Mouse (Mus musculus) urinary bladder, postnatal 25 days (tissue): Measurements from ENCODE around the gene Fh1.

Experiments used
- DNase-seq: peaks from one replicate; pipeline ENCODE4 v3.0.0; 2022; ENCODE audit warnings: low spot score

Fh1 gene

DNA sequence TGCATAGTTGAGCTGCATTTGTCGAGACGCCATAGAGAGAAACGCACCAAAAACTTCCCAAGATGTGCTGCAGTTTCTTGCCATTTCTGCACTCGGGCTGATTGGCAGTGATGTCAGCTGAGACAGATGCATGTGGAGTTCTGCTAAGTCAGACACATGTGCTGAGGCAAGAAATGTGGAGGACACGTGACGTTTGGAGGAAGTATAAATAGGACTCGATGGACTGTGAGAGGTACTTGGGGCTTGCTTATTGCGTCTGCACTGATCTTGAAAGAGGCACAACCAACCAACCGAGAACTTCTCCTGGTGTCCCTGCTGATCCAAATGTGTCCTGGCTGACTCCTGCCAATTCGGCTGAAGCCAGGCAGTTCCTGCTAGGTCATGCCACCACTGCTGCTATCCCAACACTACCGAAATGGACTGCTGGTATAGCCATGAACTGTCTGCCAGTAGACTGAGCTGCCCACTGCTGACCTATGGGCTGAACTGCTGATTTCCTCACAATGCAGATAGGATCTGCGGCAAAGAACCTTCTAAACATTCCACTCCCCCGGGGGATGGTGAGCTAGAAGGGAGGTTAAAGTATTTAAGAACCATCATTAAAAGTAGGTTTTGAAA is 5.5 kb downstream of the Fh1 start, which contains the start of gene Kmo:
TSS of gene Kmo (plus strand) at position 568 of the 618 bp plus-strand sequence.
- no peak for DNase-seq

DNA sequence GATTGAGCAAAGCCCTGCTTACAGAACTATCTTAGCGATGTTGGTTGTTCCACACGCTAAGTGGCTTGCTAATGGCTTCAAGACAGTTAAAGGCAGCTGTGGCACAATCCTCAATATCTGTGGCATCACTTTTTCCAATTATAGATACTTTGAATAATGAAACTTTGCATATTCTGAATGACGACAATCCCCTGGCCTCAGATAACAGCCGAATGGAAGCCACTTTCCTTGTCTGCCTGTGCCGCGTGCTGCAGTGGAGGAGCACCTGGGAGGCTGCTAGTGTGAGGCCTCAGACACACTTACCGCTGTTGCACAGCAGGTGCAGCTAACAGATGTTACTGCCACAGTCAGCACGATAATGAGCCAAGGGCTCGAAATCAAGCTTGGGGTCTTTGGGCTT is 10.4 kb downstream of the Fh1 start:
- DNase-seq: no peak

- no peak for DNase-seq
Measured at GRCm38 (mm10) chr1:175608708-175609107, 16.7 kb downstream of the Fh1 start.

DNA sequence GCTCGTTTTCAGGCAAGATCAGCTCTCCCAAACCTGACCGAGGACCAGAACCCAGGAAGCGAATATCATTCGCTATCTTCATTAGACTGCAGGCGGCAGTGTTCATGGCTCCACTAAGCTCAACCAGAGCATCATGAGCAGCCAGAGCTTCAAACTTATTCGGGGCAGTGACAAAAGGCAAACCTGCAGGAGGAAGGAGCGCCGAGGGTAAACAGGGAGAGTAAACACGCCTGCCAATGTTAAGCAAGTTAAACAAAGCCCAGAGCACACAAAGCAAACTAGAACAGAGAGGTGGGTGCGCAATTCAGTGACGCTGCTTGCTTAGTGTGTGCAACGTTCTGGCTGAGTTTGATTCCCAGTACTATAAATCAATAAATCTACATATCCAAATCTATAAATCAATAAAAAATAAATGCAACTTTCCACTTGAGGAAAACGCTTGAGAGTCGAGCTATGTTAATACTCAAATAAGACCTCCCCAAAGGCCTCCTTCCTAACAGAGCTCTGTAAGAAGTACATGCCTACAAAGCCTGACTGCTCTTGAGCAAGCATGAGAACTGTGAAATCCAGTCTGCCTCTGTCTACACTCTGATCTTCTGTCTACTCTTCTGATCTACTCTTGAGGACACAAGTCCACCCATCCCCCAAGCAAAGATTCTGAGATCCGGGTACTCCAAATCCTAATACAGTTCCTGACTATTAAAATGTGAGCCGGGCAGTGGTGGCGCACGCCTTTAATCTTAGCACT is 17.4 kb downstream of the Fh1 start:
- no peak for DNase-seq

- DNase-seq: no peak
Measured at GRCm38 (mm10) chr1:175607308-175607707, 18.1 kb downstream of the Fh1 start.

DNA sequence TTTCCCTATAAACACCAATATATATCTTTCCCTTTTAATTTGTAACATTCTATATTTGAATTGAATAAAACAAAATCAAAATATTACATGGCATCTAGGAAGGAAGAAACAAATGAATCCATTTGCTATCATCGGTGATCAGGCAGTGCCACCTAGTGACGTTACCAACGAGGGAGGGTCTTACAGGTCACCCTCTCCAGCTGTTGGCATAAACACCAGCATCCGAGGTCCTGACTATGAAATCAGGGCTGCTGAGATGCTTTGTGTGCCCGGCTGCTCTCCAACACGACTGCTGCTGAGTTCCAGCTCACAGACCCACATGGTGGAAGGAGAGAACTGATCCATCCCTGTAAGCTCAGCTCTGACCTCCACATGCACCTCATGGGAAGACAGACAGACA is 22.0 kb downstream of the Fh1 start:
- no peak for DNase-seq

- DNase-seq: no peak
Measured at GRCm38 (mm10) chr1:175602231-175602630, 23.2 kb downstream of the Fh1 start.

GRCm38 (mm10) chr1:175592832-175593231 is 32.6 kb downstream of the Fh1 start:
- no peak for DNase-seq

- no peak for DNase-seq
Measured at GRCm38 (mm10) chr1:175586656-175587055, 38.8 kb downstream of the Fh1 start.

GRCm38 (mm10) chr1:175585267-175585666 is 40.2 kb downstream of the Fh1 start:
- DNase-seq: no peak

- no peak for DNase-seq
Measured at GRCm38 (mm10) chr1:175582799-175583198, 42.6 kb downstream of the Fh1 start.

DNA sequence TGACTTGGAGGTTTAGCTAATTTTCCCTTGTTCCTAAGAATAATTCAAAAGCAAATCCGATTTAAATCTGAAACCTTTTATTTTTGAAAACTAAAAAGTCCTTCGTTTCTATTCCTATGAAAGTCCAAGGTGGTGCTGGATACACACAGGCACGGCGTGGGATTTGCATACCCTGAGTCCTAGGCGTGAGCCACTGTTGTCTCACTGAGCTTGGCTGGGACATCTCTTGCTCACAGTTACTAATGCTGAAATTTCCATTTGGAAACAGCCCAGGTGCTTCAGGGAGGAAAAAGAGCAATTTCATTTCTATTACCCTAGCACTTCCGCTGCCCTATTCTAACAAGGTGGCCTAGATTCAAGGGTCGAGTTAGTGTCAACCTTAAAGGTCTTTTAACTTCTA is 45.1 kb downstream of the Fh1 start:
- no peak for DNase-seq

GRCm38 (mm10) chr1:175579598-175580235 is 45.7 kb downstream of the Fh1 start:
- DNase-seq: no peak

DNA sequence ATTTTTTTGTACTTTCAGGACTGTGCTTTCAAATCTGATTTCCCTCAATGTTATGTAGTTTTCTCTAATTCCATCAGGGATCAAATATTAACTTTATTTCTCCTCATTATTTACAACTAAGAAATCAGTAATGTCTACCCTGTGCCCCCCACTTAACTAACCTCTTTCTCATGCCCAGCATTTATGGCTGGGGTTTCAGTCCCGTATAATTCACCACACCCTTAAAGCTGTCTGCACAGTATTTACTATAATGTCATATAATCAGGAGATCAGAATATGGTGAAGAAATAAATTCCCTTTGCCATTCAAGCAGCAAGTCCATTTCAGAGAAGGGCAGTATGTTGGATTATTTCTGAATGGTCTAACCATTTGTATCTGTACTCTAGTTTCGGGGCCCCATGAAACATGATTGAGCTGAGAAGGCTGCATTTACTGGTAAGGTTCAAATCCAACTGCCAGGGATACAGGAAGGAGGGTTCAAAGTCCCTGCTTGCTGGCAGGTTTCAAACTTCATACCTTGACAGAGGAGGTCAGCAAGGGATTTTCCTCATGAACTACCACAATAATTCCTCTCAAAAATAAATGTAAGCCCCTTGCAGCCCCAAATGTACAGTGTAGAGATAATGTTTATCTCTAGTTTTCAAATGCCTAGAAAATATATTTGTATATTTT is 46.9 kb downstream of the Fh1 start:
- no peak for DNase-seq

DNA sequence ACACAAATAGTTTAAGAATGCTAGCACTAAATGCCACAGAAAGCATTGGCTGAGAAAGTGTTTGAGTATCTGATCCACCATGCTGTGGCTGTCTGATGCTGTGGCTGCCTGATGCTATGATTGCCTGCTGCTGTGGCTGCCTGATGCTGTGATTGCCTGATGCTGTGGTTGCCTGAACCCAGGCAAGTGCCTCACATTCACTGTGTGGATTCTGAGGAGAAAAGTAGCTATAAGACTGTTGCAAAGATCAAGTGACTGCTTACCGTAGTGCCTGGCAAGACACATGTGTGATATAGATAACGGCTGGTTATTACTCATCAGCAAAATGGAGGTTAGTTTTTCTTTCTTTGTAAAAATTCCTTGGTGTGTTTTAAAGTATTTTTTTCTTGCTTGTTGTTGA is 51.3 kb downstream of the Fh1 start:
- DNase-seq: no peak

DNA sequence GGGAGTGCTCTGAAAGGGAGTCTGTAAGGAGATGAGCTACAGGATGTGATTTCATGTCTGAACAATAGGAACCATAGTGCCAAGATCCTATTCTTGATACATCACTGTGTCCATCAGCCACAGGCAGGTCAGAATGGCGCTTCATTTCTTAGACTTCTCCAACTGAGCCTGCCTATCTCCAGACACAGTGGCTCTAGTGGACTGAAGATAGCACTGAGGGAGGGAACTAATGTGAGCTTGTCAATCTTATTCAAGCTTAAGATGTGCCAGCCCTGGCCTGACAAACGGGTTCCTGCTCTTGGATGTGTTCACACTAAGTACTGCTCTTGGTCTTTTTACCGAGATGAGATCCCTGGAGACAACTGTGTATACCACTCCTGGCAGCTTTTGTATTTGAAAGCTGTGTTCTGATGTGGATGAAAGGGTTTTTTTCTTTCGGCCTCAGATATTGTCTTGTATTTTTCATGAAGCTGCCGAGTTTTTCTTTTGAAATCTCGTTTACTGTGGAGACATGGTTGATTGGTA is 59.8 kb downstream of the Fh1 start:
- DNase-seq: no peak

DNA sequence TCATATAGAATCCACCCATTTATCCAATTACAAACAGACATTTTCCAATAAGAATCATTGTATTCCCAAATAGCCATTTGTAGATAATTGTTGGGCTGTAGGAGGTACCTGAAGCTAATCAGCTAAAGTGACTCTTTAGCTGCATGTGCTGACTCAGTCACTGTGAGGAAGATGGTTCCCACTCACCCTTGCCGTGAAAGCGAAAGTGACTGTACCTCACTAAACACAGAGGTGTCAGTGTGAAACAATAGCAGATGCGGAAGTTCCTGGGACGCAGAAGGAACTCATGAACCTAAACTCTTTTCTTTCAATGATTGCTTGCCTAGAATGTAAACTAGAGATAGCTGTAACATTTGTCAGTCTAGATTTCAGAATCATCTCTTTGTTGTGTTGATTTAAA is 61.1 kb downstream of the Fh1 start:
- no peak for DNase-seq

DNA sequence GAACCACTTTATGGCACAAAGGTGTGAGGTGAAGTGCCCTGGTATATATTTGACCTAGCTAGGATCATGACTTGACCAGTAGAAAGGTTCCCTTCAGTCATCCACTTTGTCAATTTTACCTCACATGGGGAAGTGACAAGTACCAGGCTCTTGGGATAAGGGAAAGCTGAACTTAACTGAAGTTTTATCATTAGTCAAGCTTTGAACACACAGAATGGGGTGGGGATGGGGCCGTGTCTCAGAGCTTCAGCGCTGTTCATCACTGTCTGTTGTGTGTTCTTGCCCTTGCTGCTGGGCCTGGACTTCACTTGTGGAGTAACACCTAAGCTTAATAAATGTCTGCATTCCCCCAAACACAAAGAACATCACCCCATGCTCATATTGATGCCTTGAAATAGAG is 63.1 kb downstream of the Fh1 start:
- DNase-seq: no peak

GRCm38 (mm10) chr1:175561806-175562205 is 63.6 kb downstream of the Fh1 start:
- DNase-seq: no peak

- DNase-seq: no peak
Measured at GRCm38 (mm10) chr1:175554641-175555040, 70.8 kb downstream of the Fh1 start.

DNA sequence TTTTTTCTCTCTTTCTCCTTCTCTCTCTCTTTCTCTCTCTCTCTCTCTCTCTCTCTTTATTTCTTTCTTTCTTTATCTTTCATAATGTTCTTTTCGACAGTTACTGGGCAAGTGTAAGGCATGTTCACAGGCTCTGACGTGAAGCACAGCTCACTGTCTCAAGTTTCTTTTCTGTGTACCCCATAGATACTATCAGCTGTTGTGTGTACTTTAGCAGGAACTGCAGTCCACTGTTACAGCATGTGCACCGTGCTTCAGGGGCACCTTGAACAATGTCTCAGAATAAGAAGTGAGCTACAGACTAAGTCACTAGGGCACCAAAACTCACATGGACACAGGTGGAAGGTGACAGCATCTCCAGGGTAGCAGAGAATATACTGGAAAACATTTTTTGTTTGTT is 73.0 kb downstream of the Fh1 start:
- DNase-seq: no peak

GRCm38 (mm10) chr1:175550586-175550985 is 74.8 kb downstream of the Fh1 start:
- no peak for DNase-seq
